Mouse (Mus musculus): ENCODE measurements at regions not wholly inside any gene's neighbourhood (a gene's known extent, or its start where the extent isn't known, plus 50 kb on each side); places are given as distances from the start of the nearest gene placed in this dataset.

DNA sequence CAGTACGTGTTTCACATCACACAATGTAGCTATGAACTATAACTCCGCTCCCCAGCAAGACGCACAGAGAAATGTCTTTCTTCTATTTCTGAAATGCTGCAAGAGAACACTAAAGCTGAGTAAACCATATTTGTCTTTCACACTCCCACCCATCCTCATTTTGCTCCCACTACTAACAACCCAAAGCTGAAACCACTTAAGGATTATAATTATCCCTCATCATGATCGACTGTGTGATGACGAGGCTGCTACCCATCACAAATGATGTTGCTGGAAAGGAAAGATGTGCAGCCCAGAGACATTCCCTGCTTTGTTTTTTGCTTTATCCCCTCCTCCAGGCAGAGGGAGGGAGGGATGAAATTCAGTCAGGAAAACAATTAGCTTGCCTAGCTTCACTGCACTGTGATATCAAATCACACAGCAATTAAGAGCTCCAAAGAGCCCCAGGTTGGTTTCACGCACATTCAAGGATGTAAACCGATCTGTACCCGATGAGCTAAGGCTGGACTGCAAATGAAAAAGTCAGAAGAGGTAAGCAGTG is 183.5 kb upstream of the Tbl1xr1 start:
- Histone ChIP-seq H3ac (ENCODE audit: control insufficient read depth, insufficient read length) (no peak overlapping the region), H3K4me3 (no peak overlapping the region), H3K27me3 (ENCODE audit: control insufficient read depth, insufficient read depth, insufficient read length) (no peaks in the 10 kb centered on the region), H3K4me2 (ENCODE audit: low read depth) (no peak overlapping the region), H3K36me3 (ENCODE audit: control insufficient read depth, insufficient read depth) (no peaks in the 10 kb centered on the region), H3K79me2 (ENCODE audit: control insufficient read depth, insufficient read depth) (no peaks in the 10 kb centered on the region)
- TF ChIP-seq USF1 (IDR thresholded peaks at IDR 0.05; ENCODE audit: low read depth): no peak
- no peak for TF ChIP-seq TCF3 (IDR thresholded peaks at IDR 0.05; ENCODE audit: insufficient read length, low read depth)
- TF ChIP-seq MAX (IDR thresholded peaks at IDR 0.05; ENCODE audit: low read depth): no peak
- TF ChIP-seq E2F4 (IDR thresholded peaks at IDR 0.05; ENCODE audit: insufficient read depth): no peak
- no peak for TF ChIP-seq CEBPB (IDR thresholded peaks at IDR 0.05; ENCODE audit: insufficient read depth, poor library complexity, severe bottlenecking)
- no peak for TF ChIP-seq MYOG (IDR thresholded peaks at IDR 0.05; ENCODE audit: control insufficient read depth in 1 of 3, insufficient read depth in 1 of 3, insufficient read length in 2 of 3, low read depth in 2 of 3)

DNA sequence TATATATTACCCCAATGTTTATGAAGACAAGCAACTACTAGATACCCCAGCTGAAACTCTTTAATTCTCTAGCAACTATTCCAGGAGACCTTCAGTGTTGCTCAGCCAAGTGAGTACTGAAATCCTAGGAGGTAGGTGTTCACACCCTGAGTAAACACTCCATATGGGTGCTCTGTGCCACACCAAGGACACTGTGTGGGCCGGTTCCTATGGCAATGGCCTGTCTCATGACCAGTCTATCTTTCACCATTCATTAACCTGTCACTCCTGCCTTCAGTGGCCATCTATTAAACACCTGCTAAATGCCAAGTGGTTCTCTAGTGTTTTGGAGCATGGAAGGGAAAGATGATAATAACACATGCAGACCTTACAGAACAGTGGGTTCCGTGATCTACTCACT is 180.9 kb upstream of the Tbl1xr1 start:
- Histone ChIP-seq H3ac (ENCODE audit: control insufficient read depth, insufficient read length) (no peak overlapping the region), H3K4me3 (no peak overlapping the region), H3K4me2 (ENCODE audit: low read depth) (no peak overlapping the region), H3K27me3 (ENCODE audit: control insufficient read depth, insufficient read depth, insufficient read length) (no peaks in the 10 kb centered on the region), H3K79me2 (ENCODE audit: control insufficient read depth, insufficient read depth) (no peaks in the 10 kb centered on the region), H3K36me3 (ENCODE audit: control insufficient read depth, insufficient read depth) (no peaks in the 10 kb centered on the region)
- TF ChIP-seq E2F4 (IDR thresholded peaks at IDR 0.05; ENCODE audit: insufficient read depth): no peak
- TF ChIP-seq POLR2A (IDR thresholded peaks at IDR 0.05; ENCODE audit: insufficient read length, low read depth): no peak
- no peak for TF ChIP-seq USF1 (IDR thresholded peaks at IDR 0.05; ENCODE audit: low read depth)
- TF ChIP-seq REST (IDR thresholded peaks at IDR 0.05; ENCODE audit: insufficient read depth, insufficient read length): no peak
- no peak for TF ChIP-seq MYOD1 (IDR thresholded peaks at IDR 0.05; ENCODE audit: control insufficient read depth in 1 of 3, insufficient read length in 2 of 3, low read depth in 2 of 3)
- TF ChIP-seq POLR2AphosphoS2 (IDR thresholded peaks at IDR 0.05; ENCODE audit: insufficient read length, low read depth): no peak
- TF ChIP-seq MAX (IDR thresholded peaks at IDR 0.05; ENCODE audit: low read depth): no peak
- TF ChIP-seq SRF (IDR thresholded peaks at IDR 0.05; ENCODE audit: control insufficient read depth, insufficient read length, low read depth): no peak
- TF ChIP-seq MYOG (IDR thresholded peaks at IDR 0.05; ENCODE audit: control insufficient read depth in 1 of 3, insufficient read depth in 1 of 3, insufficient read length in 2 of 3, low read depth in 2 of 3): no peak
- no peak for TF ChIP-seq CEBPB (IDR thresholded peaks at IDR 0.05; ENCODE audit: insufficient read depth, poor library complexity, severe bottlenecking)
- no peak for TF ChIP-seq TCF3 (IDR thresholded peaks at IDR 0.05; ENCODE audit: insufficient read length, low read depth)

DNA sequence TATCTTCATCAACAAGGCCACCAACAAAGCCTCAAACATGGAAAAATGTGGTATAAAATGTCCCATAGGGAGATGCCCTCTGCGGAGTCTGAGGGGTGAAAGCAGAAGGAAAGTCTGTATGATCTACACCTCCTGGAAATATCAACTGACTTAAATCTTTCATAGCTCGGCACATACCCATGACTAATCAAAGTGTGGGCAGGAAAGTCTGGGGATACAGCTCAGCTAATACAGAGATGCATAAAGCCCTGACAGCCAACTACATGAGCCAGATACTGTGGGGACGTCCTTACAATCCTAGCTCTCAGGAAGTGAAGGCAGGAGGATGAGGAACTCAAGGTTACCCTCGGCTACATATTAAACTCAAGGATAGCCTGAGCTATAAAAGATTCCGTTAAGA is 178.2 kb upstream of the Tbl1xr1 start:
- TF ChIP-seq MYOD1 (IDR thresholded peaks at IDR 0.05; ENCODE audit: control insufficient read depth in 1 of 3, insufficient read length in 2 of 3, low read depth in 2 of 3) (no peak), MAX (IDR thresholded peaks at IDR 0.05; ENCODE audit: low read depth) (no peak), MYOG (IDR thresholded peaks at IDR 0.05; ENCODE audit: control insufficient read depth in 1 of 3, insufficient read depth in 1 of 3, insufficient read length in 2 of 3, low read depth in 2 of 3) (no peak), CEBPB (IDR thresholded peaks at IDR 0.05; ENCODE audit: insufficient read depth, poor library complexity, severe bottlenecking) (no peak), POLR2A (IDR thresholded peaks at IDR 0.05; ENCODE audit: insufficient read length, low read depth) (no peak), USF1 (IDR thresholded peaks at IDR 0.05; ENCODE audit: low read depth) (no peak)
- H3K4me2 ChIP-seq (ENCODE audit: low read depth): no peak overlapping the region
- no peaks in the 10 kb centered on the region for H3K27me3 ChIP-seq (ENCODE audit: control insufficient read depth, insufficient read depth, insufficient read length)
- no peaks in the 10 kb centered on the region for H3K79me2 ChIP-seq (ENCODE audit: control insufficient read depth, insufficient read depth)
- H3K4me3 ChIP-seq: no peak overlapping the region
- no peak overlapping the region for H3ac ChIP-seq (ENCODE audit: control insufficient read depth, insufficient read length)
- H3K36me3 ChIP-seq (ENCODE audit: control insufficient read depth, insufficient read depth): no peaks in the 10 kb centered on the region

DNA sequence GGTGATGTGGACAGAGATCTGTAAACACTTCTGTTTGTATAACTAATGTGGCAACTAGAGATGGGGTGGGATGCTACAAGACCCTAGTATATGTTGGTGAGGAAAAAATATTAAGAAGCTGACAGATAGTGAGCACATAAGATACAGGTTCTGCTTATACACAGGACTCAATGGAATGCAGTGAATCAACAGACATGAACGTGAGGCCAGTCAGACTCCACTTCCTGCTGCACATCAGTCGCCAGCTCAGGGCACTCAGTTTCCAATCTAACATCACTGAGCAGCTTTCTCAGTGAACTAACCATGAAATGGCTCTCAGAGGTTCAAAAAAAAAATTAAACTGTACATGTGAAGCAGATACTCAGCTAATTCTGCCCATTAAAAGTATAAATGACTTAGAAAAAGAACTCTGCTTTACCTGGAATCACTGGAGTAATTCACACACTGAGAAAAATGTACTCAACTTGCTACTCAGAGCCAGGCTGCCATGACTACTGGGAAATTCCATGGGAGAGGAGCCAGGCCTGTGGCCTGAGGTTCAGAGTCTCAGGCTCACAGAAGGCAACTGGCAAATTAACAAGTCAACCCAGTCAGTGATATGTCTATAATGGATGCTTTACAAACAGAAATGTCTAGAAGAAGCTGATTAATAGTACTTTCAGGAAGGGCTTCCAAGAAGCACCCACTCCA is 170.9 kb upstream of the Tbl1xr1 start:
- no peak for TF ChIP-seq POLR2A (IDR thresholded peaks at IDR 0.05; ENCODE audit: insufficient read length, low read depth)
- no peak for TF ChIP-seq CEBPB (IDR thresholded peaks at IDR 0.05; ENCODE audit: insufficient read depth, poor library complexity, severe bottlenecking)
- TF ChIP-seq MYOG (IDR thresholded peaks at IDR 0.05; ENCODE audit: control insufficient read depth in 1 of 3, insufficient read depth in 1 of 3, insufficient read length in 2 of 3, low read depth in 2 of 3): no peak
- TF ChIP-seq E2F4 (IDR thresholded peaks at IDR 0.05; ENCODE audit: insufficient read depth): no peak
- no peak for TF ChIP-seq TCF3 (IDR thresholded peaks at IDR 0.05; ENCODE audit: insufficient read length, low read depth)
- no peak for TF ChIP-seq POLR2AphosphoS2 (IDR thresholded peaks at IDR 0.05; ENCODE audit: insufficient read length, low read depth)
- no peak for TF ChIP-seq USF1 (IDR thresholded peaks at IDR 0.05; ENCODE audit: low read depth)
- no peak for TF ChIP-seq MYOD1 (IDR thresholded peaks at IDR 0.05; ENCODE audit: control insufficient read depth in 1 of 3, insufficient read length in 2 of 3, low read depth in 2 of 3)
- TF ChIP-seq TCF12 (IDR thresholded peaks at IDR 0.05; ENCODE audit: insufficient read depth, poor library complexity, severe bottlenecking): no peak
- Histone ChIP-seq H3K79me2 (ENCODE audit: control insufficient read depth, insufficient read depth) (no peaks in the 10 kb centered on the region), H3K27me3 (ENCODE audit: control insufficient read depth, insufficient read depth, insufficient read length) (no peaks in the 10 kb centered on the region), H3K4me2 (ENCODE audit: low read depth) (no peak overlapping the region), H3K4me3 (no peak overlapping the region), H3ac (ENCODE audit: control insufficient read depth, insufficient read length) (no peak overlapping the region), H3K36me3 (ENCODE audit: control insufficient read depth, insufficient read depth) (no peaks in the 10 kb centered on the region)

DNA sequence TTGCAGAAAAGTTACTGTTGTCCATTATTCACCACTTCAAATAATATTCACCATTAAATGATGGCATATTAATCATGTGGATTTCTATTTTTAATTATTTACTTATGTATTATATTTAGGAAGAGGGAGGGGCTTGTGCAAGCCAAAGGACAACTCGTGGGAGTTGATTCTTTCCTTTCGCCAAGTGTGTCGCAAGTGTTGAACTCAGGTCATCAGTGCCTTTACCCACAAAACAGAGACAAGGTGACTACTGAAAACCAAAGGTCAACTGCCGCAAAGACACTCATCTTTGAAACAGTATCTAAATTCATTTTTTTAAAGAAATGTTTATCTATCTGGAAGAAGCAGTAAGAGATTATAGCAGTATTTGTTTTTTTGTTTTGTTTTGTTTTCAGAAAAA is 167.6 kb upstream of the Tbl1xr1 start:
- H3K79me2 ChIP-seq (ENCODE audit: control insufficient read depth, insufficient read depth): no peaks in the 10 kb centered on the region
- H3ac ChIP-seq (ENCODE audit: control insufficient read depth, insufficient read length): no peak overlapping the region
- H3K36me3 ChIP-seq (ENCODE audit: control insufficient read depth, insufficient read depth): no peaks in the 10 kb centered on the region
- H3K4me2 ChIP-seq (ENCODE audit: low read depth): no peak overlapping the region
- no peak overlapping the region for H3K4me3 ChIP-seq
- no peaks in the 10 kb centered on the region for H3K27me3 ChIP-seq (ENCODE audit: control insufficient read depth, insufficient read depth, insufficient read length)
- TF ChIP-seq E2F4 (IDR thresholded peaks at IDR 0.05; ENCODE audit: insufficient read depth) (no peak), USF1 (IDR thresholded peaks at IDR 0.05; ENCODE audit: low read depth) (no peak), TCF12 (IDR thresholded peaks at IDR 0.05; ENCODE audit: insufficient read depth, poor library complexity, severe bottlenecking) (no peak), TCF3 (IDR thresholded peaks at IDR 0.05; ENCODE audit: insufficient read length, low read depth) (no peak), CEBPB (IDR thresholded peaks at IDR 0.05; ENCODE audit: insufficient read depth, poor library complexity, severe bottlenecking) (no peak), POLR2AphosphoS2 (IDR thresholded peaks at IDR 0.05; ENCODE audit: insufficient read length, low read depth) (no peak), MYOD1 (IDR thresholded peaks at IDR 0.05; ENCODE audit: control insufficient read depth in 1 of 3, insufficient read length in 2 of 3, low read depth in 2 of 3) (no peak), SRF (IDR thresholded peaks at IDR 0.05; ENCODE audit: control insufficient read depth, insufficient read length, low read depth) (no peak), POLR2A (IDR thresholded peaks at IDR 0.05; ENCODE audit: insufficient read length, low read depth) (no peak), MAX (IDR thresholded peaks at IDR 0.05; ENCODE audit: low read depth) (no peak), REST (IDR thresholded peaks at IDR 0.05; ENCODE audit: insufficient read depth, insufficient read length) (no peak), MYOG (IDR thresholded peaks at IDR 0.05; ENCODE audit: control insufficient read depth in 1 of 3, insufficient read depth in 1 of 3, insufficient read length in 2 of 3, low read depth in 2 of 3) (no peak)
